Mouse (Mus musculus): ENCODE results near the gene Fmod. TPM values are rescaled to one million over a fixed set of nuclear protein-coding genes. Genes with fewer than 3 reads are reported as not detected.

The Fmod gene
- total RNA-seq, 2 experiments from 2014 or later = 6.0 to 7.4 TPM

- DNase-seq (ENCODE audit: low spot score in 2 of 2) = no peak
- peak overlapping the region; percentile 18; the same call in 1 of the 2 replicates for H3K27ac ChIP-seq
- TF ChIP-seq CTCF (conservative IDR thresholded peaks at IDR 0.05) = no peak
- no peak overlapping the region for H3K4me3 ChIP-seq
Measured at GRCm38 (mm10) chr1:134042341-134042740, 5.3 kb downstream of the Fmod start.

GRCm38 (mm10) chr1:134044805-134045204 is 7.8 kb downstream of the Fmod start:
- H3K27ac ChIP-seq = no peak overlapping the region
- H3K4me3 ChIP-seq = no peak overlapping the region
- TF ChIP-seq CTCF (conservative IDR thresholded peaks at IDR 0.05) = no peak
- DNase-seq (ENCODE audit: low spot score in 2 of 2) = no peak

GRCm38 (mm10) chr1:134045971-134046370 is 8.9 kb downstream of the Fmod start:
- H3K27ac ChIP-seq = peak overlapping the region; percentile 66
- H3K4me3 ChIP-seq = peak overlapping the region; percentile 41; the same call in 1 of the 2 replicates
- DNase-seq (ENCODE audit: low spot score in 2 of 2) = peak; percentile 81 to 89
- peak; percentile 89 for TF ChIP-seq CTCF (conservative IDR thresholded peaks at IDR 0.05)

DNA sequence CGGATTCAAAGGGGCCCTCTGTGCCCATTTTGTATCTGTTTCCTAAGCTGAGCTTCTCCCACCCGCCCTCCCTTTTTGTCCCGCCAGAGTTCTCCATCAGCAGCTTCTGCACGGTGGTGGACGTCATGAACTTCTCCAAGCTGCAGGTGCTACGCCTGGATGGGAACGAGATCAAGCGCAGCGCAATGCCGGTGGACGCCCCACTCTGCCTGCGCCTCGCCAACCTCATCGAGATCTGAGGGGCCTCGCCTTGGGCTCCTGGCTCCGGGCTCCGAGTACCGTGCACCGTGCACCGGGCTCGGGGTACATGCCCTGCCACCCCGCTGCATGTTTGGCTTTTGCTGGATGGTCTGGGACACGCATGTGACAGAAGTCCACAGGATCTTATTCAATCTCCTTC is 9.3 kb downstream of the Fmod start:
- Histone ChIP-seq H3K4me3 (peak overlapping the region; percentile 41), H3K27ac (peak overlapping the region; percentile 32)
- no peak for DNase-seq (ENCODE audit: low spot score in 2 of 2)
- TF ChIP-seq CTCF (conservative IDR thresholded peaks at IDR 0.05) = no peak

DNA sequence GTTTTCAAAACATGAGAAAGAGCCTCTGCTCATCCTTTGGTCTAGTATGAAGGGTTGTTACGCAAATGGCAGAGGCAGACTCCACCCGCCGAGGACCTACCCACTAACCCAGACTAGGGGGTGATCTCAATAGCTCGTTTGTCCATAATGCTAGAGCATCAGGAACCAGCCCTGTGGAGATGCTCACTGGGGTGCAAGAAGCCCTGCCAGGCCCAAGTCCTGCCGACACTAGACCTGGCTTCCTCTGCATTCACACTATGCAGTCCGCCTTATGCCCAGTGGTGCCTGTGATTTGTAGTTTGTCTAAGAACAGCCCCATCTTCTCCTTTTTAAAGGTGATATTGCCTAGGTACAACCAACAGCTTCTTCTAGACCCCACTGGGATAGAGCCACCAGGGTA is 10.4 kb downstream of the Fmod start:
- no peak for TF ChIP-seq CTCF (conservative IDR thresholded peaks at IDR 0.05)
- Histone ChIP-seq H3K4me3 (no peak overlapping the region), H3K27ac (no peak overlapping the region)
- DNase-seq (ENCODE audit: low spot score in 2 of 2) = no peak

DNA sequence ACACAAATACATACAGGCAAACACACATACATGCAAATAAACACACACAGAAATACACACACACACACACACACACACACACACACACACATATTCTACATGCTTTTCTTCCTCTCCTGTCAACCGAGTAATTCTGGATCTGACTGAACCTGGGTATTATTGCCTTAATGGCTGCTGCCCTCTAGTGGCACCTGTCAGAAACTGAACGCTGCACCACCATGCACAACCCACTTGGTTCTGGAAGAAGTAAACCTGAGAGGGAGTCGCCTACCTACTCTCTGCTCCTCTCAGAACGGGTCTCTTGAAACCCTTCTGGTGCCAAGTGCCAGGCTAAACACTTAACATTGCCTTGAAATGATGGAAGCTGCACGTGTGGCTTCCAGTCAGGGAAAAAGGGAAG is 11.7 kb downstream of the Fmod start:
- peak; percentile 83 for TF ChIP-seq CTCF (conservative IDR thresholded peaks at IDR 0.05)
- Histone ChIP-seq H3K4me3 (no peak overlapping the region), H3K27ac (no peak overlapping the region)
- peak; percentile 76 to 82 for DNase-seq (ENCODE audit: low spot score in 2 of 2)

DNA sequence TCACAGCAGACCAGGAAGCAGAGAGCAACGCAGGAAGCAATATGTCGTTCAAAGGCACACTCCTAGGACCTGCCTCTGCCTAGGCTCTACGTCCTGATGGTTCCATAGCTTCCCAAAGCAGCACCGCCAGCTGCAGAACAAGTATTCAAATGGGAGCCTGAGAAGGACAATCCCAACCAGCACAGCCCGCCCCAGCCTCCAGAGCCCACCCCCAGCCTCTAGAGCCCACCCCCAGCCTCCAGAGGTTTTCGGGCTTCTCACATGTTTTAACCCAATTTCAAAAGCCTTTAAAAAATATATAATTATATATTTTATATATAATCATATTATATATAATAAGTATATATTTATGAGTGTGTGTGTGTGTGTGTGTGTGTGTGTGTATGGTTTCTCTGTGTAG is 12.5 kb downstream of the Fmod start:
- no peak overlapping the region for H3K4me3 ChIP-seq
- no peak for DNase-seq (ENCODE audit: low spot score in 2 of 2)
- no peak for TF ChIP-seq CTCF (conservative IDR thresholded peaks at IDR 0.05)
- no peak overlapping the region for H3K27ac ChIP-seq

DNA sequence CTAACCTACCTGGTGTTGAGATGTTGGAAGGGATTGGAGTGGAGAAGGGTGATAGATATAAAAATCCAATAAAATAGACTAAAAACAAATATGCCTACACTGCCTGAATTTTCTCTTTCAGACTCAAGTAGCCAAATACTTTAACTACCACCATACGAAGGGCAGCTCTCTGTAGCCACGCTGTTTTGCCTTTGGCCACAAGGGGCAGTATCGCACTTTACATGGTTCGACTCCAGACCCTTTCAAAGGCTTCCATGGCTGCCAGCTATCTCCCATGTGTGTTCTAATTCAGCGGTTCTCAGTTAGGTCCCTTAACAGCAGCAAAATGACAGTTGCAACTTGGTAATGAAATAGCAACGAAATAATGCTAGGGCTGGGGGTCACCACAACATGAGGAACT is 16.2 kb downstream of the Fmod start:
- Histone ChIP-seq H3K27ac (peak overlapping the region; percentile 2; the same call in 1 of the 2 replicates), H3K4me3 (no peak overlapping the region)
- peak; percentile 96 for TF ChIP-seq CTCF (conservative IDR thresholded peaks at IDR 0.05)
- DNase-seq (ENCODE audit: low spot score in 2 of 2) = peak; percentile 82 to 89

GRCm38 (mm10) chr1:134055058-134055457 is 18.0 kb downstream of the Fmod start:
- no peak for DNase-seq (ENCODE audit: low spot score in 2 of 2)
- Histone ChIP-seq H3K4me3 (no peak overlapping the region), H3K27ac (no peak overlapping the region)
- no peak for TF ChIP-seq CTCF (conservative IDR thresholded peaks at IDR 0.05)

GRCm38 (mm10) chr1:134055666-134056245 is 18.7 kb downstream of the Fmod start:
- DNase-seq (ENCODE audit: low spot score in 2 of 2) = no peak
- Histone ChIP-seq H3K4me3 (no peak overlapping the region), H3K27ac (no peak overlapping the region)
- no peak for TF ChIP-seq CTCF (conservative IDR thresholded peaks at IDR 0.05)

DNA sequence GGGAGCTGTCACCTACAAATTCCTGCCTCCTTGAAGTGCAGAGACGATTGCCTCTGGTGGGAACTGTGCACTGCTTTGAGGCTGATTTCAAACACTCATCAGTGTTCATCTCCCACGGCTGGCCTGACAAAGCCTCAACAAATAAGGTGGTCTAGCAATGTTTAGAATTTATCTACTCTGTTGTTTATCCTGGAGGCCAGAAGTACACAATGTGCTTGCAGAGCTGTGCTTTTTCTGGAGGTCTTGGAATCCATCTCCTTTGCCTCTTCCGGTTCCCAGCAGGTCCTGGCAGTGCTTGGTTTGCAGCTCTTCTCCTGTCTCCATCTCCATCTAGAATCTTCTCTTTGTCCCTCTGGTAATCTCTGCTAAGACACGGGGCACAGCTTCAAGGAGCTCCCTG is 19.2 kb downstream of the Fmod start:
- no peak overlapping the region for H3K4me3 ChIP-seq
- DNase-seq (ENCODE audit: low spot score in 2 of 2) = no peak
- no peak overlapping the region for H3K27ac ChIP-seq
- TF ChIP-seq CTCF (conservative IDR thresholded peaks at IDR 0.05) = no peak

DNA sequence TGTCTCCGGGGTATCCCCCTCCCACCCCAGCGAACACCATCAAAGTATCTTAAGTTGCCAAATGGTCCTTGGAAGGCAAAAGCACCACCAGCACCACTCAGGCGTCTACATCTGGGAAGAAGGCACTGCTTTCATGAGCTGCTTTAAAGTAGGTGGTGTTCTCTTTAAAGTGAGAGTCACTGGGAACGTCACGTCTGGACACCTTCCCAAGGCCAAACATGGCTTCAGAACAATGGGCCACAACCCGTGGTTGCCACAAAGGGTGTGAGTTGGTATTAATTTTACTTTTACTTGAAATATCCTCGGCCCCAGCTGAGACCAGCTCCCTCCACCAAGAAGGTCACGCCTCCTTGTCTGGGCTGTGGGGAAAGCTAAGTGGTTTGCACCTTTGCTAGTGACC is 20.7 kb downstream of the Fmod start:
- Histone ChIP-seq H3K27ac (no peak overlapping the region), H3K4me3 (no peak overlapping the region)
- no peak for DNase-seq (ENCODE audit: low spot score in 2 of 2)
- no peak for TF ChIP-seq CTCF (conservative IDR thresholded peaks at IDR 0.05)

DNA sequence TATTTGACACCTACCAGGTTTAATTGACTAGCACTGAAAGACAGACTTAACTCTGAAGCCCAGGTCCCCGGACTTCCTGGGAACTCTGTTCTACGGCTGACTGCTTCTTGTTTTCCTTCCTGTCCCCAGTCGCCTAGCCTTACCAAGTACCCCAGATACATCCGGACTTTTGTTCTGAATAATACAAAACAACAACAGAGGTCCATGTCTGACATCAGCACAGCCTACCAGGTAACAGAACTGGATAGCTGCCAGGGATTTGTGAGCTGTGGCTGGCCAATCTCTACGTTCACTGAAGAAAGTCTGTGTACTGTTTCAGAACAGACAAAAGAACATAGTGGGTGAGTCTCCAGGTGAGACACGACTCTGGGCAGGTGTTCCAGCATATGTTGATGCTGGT is 21.8 kb downstream of the Fmod start:
- no peak for DNase-seq (ENCODE audit: low spot score in 2 of 2)
- H3K4me3 ChIP-seq = no peak overlapping the region
- H3K27ac ChIP-seq = no peak overlapping the region
- TF ChIP-seq CTCF (conservative IDR thresholded peaks at IDR 0.05) = no peak

All from layer of hippocampus, adult 2 months (tissue).